Mouse (Mus musculus): Measurements from ENCODE around the gene Ptch2. TPM values are rescaled to one million over a fixed set of nuclear protein-coding genes. Genes with fewer than 3 reads are reported as not detected.
A peak's percentile ranks its signal among the peaks of the same experiment; 100 is the strongest.

Ptch2 gene
- polyA plus RNA-seq, 1 experiment from 2014 or later = 1.3 TPM

DNA sequence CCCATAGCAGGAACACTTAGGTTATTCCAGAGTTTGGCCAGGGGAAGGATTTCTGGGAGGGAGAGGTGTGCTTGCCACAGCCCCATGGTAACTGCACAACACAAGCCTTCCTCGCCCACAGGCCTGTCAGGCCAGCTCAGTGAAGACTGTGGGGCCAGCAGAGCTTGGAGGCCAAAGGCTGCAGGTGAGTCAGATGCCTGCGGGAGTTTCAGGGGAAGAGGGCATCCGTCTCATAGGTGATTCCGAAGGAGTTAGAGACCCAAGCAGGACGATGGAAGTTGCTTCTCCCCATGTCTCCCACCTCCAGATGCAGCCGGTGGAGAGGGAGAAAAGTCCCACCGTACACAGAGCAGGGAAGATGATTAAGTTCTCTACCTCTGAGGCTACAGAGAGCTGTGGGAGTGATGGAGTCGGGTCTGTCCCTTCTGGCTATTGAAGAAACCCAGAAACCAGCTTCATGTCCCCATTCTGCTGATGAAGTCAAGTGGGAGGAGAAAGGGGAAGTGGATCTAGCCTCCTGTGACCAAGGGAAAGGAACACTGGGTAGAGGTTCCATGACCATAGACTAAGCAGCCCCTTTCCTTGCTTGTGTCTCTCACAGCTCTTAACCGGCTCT, 30.9 kb downstream of the Ptch2 start, which contains the start of gene Tctex1d4:
Tctex1d4 (plus strand) TSS at position 120 of the 616 bp plus-strand sequence.
- WGBS = 76% methylated on average over 9 of the region's 9 CpGs
- H3K4me2 ChIP-seq (replicated peaks; ENCODE audit: low read depth) = peak within 1 kb of the TSS; percentile 24
- H3K9me3 ChIP-seq (ENCODE audit: control insufficient read depth, low read length) = no peaks in the 10 kb centered on the region
- no peaks in the 10 kb centered on the region for H3K27me3 ChIP-seq (ENCODE audit: control insufficient read depth, insufficient read depth, low read length)
- DNase-seq (ENCODE audit: low spot score) = peak; percentile 76
- H3K9ac ChIP-seq (ENCODE audit: low read length) = peak within 1 kb of the TSS; percentile 58
- peak; percentile 75 for ATAC-seq (ENCODE audit: low FRiP score, low TSS enrichment)
- peaks cover 12% of the 10 kb centered on the region for H3K4me1 ChIP-seq (replicated peaks; ENCODE audit: control insufficient read depth, insufficient read depth)
- TF ChIP-seq EP300 (optimal IDR thresholded peaks at IDR 0.05) = no peak
- no peak within 1 kb of the TSS for H3K4me3 ChIP-seq (ENCODE audit: low read depth, low read length)
- peaks cover 9% of the 10 kb centered on the region; the same call in 1 of the 2 replicates for H3K36me3 ChIP-seq (ENCODE audit: control insufficient read depth, insufficient read depth, low read length)
- H3K27ac ChIP-seq (replicated peaks) = peak within 1 kb of the TSS; percentile 97

DNA sequence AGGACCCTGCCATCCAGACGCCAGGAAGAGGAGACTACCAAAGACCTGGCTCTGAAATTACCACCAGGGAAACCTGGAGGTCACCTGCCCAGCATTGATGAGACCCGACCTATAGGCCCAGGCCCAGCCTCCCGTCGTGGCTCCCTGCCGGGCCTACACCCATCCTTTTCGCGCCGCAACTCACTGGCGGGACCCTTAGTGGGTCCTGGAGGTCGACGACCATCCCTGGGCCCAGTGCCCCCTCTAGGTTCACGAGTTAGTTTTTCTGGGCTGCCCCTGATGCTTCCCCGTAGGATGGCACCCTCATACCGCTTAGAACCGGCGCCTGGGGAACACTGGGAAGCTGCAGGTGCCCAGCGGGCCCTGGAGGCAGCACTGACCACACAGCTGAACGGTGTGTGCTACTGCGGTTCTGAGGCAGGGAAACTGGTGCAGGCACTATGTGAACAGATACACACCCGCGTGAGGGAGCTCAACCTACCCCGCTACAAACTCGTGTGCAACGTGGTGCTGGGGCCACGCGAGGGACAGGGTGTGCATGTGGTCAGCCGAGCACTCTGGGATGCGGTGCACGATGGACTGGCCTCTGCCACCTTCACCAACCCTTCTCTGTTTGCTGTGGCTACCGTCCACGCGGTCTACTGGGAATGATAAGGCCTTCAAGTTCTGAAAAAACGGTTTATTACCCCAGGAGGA, 32.3 kb downstream of the Ptch2 start:
- no peak for TF ChIP-seq EP300 (optimal IDR thresholded peaks at IDR 0.05)
- TF ChIP-seq CTCF (IDR thresholded peaks at IDR 0.05; ENCODE audit: low read depth) = no peak
- WGBS = 85% methylated on average over 33 of the region's 33 CpGs
- Histone ChIP-seq H3K4me3 (ENCODE audit: low read depth, low read length) (no peak overlapping the region), H3K27ac (replicated peaks) (no peak overlapping the region), H3K9ac (ENCODE audit: low read length) (no peak overlapping the region), H3K4me1 (replicated peaks; ENCODE audit: control insufficient read depth, insufficient read depth) (peaks cover 12% of the 10 kb centered on the region), H3K36me3 (ENCODE audit: control insufficient read depth, insufficient read depth, low read length) (peaks cover 9% of the 10 kb centered on the region; the same call in 1 of the 2 replicates), H3K27me3 (ENCODE audit: control insufficient read depth, insufficient read depth, low read length) (no peaks in the 10 kb centered on the region), H3K9me3 (ENCODE audit: control insufficient read depth, low read length) (no peaks in the 10 kb centered on the region), H3K4me2 (replicated peaks; ENCODE audit: low read depth) (no peak overlapping the region)
- no peak for DNase-seq (ENCODE audit: low spot score)
- no peak for ATAC-seq (ENCODE audit: low FRiP score, low TSS enrichment)

GRCm38 (mm10) chr4:117130790-117131189, 34.9 kb downstream of the Ptch2 start:
- H3K4me1 ChIP-seq (replicated peaks; ENCODE audit: control insufficient read depth, insufficient read depth) = peaks cover 5% of the 10 kb centered on the region
- H3K9ac ChIP-seq (ENCODE audit: low read length) = no peak overlapping the region
- TF ChIP-seq EP300 (optimal IDR thresholded peaks at IDR 0.05) (no peak), CTCF (IDR thresholded peaks at IDR 0.05; ENCODE audit: low read depth) (no peak)
- peaks cover 9% of the 10 kb centered on the region; the same call in 1 of the 2 replicates for H3K36me3 ChIP-seq (ENCODE audit: control insufficient read depth, insufficient read depth, low read length)
- no peak for DNase-seq (ENCODE audit: low spot score)
- no peaks in the 10 kb centered on the region for H3K27me3 ChIP-seq (ENCODE audit: control insufficient read depth, insufficient read depth, low read length)
- no peak for ATAC-seq (ENCODE audit: low FRiP score, low TSS enrichment)
- H3K4me3 ChIP-seq (ENCODE audit: low read depth, low read length) = no peak overlapping the region
- H3K9me3 ChIP-seq (ENCODE audit: control insufficient read depth, low read length) = no peaks in the 10 kb centered on the region
- H3K4me2 ChIP-seq (replicated peaks; ENCODE audit: low read depth) = no peak overlapping the region
- H3K27ac ChIP-seq (replicated peaks) = no peak overlapping the region
- WGBS = 83% methylated on average over 6 of the region's 6 CpGs

- H3K9me3 ChIP-seq (ENCODE audit: control insufficient read depth, low read length) = no peaks in the 10 kb centered on the region
- ATAC-seq (ENCODE audit: low FRiP score, low TSS enrichment) = no peak
- WGBS = 52% methylated on average over 6 of the region's 6 CpGs
- no peak overlapping the region for H3K27ac ChIP-seq (replicated peaks)
- TF ChIP-seq CTCF (IDR thresholded peaks at IDR 0.05; ENCODE audit: low read depth) (no peak), EP300 (optimal IDR thresholded peaks at IDR 0.05) (no peak)
- no peak overlapping the region for H3K9ac ChIP-seq (ENCODE audit: low read length)
- H3K27me3 ChIP-seq (ENCODE audit: control insufficient read depth, insufficient read depth, low read length) = no peaks in the 10 kb centered on the region
- no peak for DNase-seq (ENCODE audit: low spot score)
- no peak overlapping the region for H3K4me2 ChIP-seq (replicated peaks; ENCODE audit: low read depth)
- H3K4me1 ChIP-seq (replicated peaks; ENCODE audit: control insufficient read depth, insufficient read depth) = peaks cover 3% of the 10 kb centered on the region
- no peak overlapping the region for H3K4me3 ChIP-seq (ENCODE audit: low read depth, low read length)
- H3K36me3 ChIP-seq (ENCODE audit: control insufficient read depth, insufficient read depth, low read length) = peaks cover 9% of the 10 kb centered on the region; the same call in 1 of the 2 replicates
Observed at GRCm38 (mm10) chr4:117131198-117131597, 35.3 kb downstream of the Ptch2 start.

- H3K4me3 ChIP-seq (ENCODE audit: low read depth, low read length) = peak overlapping the region; percentile 80
- no peaks in the 10 kb centered on the region for H3K27me3 ChIP-seq (ENCODE audit: control insufficient read depth, insufficient read depth, low read length)
- no peaks in the 10 kb centered on the region for H3K4me1 ChIP-seq (replicated peaks; ENCODE audit: control insufficient read depth, insufficient read depth)
- peak overlapping the region; percentile 45; the same call in 1 of the 2 replicates for H3K9ac ChIP-seq (ENCODE audit: low read length)
- ATAC-seq (ENCODE audit: low FRiP score, low TSS enrichment) (no peak), DNase-seq (ENCODE audit: low spot score) (no peak)
- 54% methylated on average over 7 of the region's 7 CpGs for WGBS
- no peak overlapping the region for H3K27ac ChIP-seq (replicated peaks)
- no peak for TF ChIP-seq CTCF (IDR thresholded peaks at IDR 0.05; ENCODE audit: low read depth)
- no peak for TF ChIP-seq EP300 (optimal IDR thresholded peaks at IDR 0.05)
- peak overlapping the region; percentile 98 for H3K4me2 ChIP-seq (replicated peaks; ENCODE audit: low read depth)
- H3K36me3 ChIP-seq (ENCODE audit: control insufficient read depth, insufficient read depth, low read length) = peaks cover 9% of the 10 kb centered on the region; the same call in 1 of the 2 replicates
- H3K9me3 ChIP-seq (ENCODE audit: control insufficient read depth, low read length) = no peaks in the 10 kb centered on the region
Observed at GRCm38 (mm10) chr4:117131890-117132793, 36.3 kb downstream of the Ptch2 start.

Data from stomach, postnatal 0 days (tissue).